Mouse (Mus musculus) skeletal muscle tissue, adult 2 months (tissue): ENCODE results near the gene Scube3.

Source experiments
- DNase-seq: peaks from one replicate; pipeline ENCODE4 v3.0.0-alpha.2; 2012; ENCODE audit warnings: low read depth, low spot score

The Scube3 gene

DNA sequence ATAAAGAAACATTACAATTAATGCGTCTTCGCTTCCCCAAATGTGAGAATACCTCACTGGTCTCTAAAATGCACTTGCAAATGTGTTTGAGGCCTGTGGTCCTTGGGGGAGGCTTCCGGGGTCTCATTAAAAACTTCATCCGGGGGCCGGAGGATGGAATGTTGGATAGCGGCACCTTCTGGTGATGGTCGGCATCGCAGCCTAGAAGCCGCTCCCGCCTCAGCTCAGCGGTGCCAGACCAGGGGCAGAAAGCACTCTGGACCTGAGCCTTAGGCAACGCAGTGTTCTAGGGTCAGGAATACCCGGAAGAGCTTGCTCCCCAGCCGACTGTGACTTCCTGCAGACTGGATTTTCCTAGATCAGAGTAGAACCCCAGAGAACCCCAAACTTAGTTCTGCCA is 8.7 kb upstream of the Scube3 start:
- DNase-seq = peak; percentile 7

GRCm38 (mm10) chr17:28135496-28135895 is 6.4 kb upstream of the Scube3 start:
- DNase-seq = no peak

DNA sequence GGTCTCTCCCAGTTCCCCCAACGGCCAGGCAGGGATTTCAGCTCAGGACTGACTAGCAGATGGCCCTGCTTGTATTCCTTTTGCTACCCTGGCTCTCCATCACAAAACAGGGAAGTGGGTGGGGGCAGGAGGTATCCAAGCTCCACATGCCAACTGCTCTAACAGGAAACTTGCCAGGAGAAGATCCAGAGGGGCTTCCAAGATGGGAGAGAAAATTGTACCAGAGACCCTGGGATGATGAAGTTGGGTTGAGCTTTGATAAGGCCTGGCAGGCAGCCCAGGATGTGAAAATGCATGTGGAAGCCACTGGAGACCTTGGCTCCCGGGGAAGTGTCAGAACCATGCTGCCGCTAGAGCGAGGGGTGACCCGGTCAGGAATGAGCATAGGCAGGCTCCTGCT is 5.7 kb upstream of the Scube3 start:
- DNase-seq = no peak

DNA sequence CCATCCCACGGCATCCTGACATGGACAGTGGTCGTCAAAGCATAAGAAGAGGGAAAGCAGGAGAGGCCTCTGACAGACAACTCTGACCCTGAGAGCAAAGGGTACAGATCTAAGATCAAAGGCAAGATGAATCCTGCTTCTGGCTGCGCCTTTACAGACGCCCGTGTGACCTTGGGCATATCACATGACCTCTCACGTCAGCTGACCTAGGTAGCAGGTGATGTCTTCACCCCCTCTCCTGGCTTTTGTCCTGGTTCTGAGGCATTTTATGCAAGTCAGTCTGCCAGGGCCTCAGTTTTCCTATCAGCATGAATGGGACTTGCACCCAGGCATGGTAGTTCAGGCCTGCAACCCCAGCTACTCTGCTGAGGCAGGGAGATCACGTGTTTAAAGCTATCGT is 3.9 kb upstream of the Scube3 start:
- DNase-seq = no peak

GRCm38 (mm10) chr17:28138685-28139084 is 3.3 kb upstream of the Scube3 start:
- no peak for DNase-seq

GRCm38 (mm10) chr17:28140431-28141204 is 1.3 kb upstream of the Scube3 start:
- no peak for DNase-seq

DNA sequence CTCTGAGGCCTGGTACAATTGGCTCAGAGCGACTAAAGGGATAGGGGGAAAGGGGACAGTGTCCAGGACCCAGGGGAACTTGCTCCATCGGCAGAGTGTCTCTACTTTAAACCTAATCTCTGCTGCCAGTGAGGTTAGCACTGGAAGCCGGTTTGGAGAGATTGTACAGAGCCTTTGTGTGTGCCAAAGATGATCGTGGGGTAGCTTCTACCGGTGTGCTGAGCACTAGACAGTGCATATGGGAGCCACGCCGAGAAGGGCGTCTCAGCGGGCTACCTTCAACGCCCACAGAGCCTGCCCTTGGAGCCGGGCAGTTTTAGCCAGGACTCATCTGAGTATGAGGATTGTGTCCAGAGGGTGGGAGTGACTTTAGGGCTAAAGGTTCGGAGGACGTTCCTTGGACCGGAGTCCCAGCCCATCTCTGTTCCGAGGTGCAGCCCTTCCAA is 713 bp upstream of the Scube3 start:
- DNase-seq = no peak

DNA sequence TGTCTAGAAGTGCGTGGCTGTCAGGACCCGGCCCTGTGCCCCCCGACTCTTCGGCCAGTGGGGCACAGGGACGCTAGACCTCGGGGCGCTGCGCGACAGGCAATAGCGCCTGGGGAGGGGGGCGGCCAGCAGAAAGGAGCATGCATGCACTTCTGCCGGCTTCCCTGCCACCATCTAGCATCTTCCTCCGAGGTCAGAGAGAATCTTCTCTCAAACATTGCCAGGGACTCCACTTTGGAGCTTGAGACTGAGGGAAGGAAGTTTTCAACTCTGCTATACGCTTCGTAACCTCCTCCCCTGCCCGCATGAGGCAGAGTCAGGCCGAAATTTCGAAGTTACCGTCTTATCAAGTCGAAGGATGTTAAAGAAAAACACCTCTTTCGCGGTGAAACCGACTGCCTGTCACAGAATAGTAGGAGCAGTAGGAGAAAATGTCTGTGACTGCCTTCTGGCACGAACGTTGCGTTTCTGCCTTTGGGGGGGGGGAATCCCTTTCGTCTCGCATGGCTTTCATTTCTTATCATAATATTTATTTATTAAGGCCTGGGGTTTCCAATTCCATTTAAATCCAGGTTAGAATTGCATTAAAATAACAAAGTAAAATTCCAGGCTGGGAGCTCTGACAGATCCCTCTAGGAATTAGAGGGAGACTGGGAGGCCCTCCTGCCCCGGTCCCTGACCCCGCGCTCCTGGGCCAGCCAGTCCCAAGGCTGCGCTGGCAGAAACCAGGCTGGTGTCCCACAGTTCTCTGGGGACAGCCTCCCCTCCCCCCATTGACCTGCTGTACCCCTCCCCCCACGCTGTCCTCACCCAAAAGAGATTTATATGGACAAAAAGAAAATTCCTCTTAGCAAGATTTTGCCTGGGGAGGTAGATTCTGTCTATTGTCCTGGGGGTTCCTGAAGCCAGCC is 1.0 kb downstream of the Scube3 start:
- DNase-seq = no peak

DNA sequence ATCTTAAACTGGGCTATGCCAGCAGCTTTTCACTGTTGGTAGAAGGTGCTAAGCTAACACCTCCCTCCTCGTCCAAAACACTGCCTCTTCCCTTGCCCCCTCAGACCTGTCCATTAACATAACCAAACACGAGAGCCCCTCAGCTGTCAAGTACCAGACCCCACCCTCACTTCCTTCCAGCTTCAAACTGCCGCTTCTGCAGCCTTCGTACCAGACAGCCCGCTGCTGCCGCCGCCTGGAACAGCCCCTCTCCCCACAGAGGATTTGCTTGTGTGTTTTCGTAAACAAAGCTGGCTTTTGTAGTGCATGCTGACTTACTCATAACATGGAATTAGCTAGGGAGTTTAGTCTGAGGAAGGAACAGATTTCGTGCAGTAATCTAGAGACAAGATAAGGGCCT is 1.8 kb downstream of the Scube3 start:
- no peak for DNase-seq

DNA sequence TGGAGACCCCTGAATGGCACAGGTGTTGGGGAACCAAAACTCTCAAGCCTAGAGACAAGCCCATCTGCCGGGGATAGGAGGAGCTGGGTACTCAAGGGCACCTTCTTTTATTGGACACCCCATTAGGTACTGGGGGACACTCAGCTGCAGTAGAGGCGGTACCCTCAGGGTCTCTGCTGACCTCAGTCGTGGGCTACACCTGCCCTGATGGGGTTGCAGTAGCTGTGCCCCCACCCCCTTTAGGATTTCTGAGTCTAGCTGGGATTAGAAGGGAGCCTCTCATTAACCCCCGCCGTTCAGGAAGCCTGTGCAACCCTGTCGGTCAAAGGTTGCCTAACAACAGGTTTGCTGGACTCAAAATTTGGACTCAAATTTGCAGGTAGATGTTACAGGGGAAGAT is 2.3 kb downstream of the Scube3 start:
- DNase-seq = no peak

DNA sequence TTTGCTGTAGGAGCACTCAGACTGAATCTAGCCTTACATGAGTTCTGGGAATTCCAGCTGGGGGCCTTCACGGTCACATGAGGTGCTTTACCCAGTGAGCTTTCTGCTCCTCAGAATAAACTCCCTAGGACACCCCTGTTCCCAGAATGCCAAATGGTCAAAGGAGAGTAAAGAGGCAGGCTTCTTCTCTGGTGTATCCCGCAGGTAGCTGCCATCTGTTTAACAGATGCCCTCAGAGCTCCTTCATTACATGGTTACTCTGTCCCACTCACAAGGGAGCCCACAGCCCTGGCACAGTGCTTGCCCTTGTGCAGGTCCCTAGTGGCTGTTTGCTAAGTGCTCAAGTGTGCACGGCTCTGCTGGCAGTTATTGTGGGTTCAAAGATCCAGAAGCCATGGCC is 6.3 kb downstream of the Scube3 start:
- DNase-seq = no peak

DNA sequence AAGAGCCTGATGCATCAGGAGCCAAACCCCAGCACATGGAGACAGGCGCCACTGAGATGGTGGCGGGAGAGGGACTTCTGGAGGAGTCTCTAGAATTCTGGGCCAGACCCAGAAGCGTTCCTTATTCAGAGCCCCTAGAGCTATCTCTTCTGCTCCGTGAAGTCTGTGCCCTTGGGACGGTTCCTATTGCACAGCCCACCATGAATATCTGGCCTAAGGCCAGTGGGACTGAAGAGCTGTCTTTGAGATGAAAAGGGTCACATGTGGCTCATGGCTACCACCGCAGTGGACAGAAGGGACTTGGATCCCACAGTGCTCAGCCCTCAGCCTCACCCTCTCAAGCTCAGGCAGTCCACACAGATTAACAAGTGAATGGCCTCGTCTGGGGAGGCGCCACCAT is 7.8 kb downstream of the Scube3 start:
- DNase-seq = no peak

- no peak for DNase-seq
Measured at GRCm38 (mm10) chr17:28150456-28150855, 8.5 kb downstream of the Scube3 start.

DNA sequence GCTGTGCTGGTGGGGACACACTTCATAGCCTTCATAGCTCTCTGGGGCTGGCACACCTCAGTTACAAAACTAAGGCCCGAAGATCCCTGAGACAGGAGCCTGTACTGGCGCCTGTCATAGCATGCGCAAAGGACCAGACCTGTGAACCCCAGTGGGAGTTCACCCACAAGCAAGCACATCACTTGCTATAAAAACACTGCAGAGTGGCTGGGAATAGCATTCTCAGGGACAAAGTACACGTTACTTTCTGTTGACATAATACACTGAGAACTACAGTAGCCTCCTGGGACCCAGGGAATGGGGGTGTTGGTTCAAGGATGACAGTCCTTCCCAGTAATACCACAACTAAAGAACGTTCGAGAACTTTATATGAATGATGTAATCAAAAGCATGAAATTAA is 11.2 kb downstream of the Scube3 start:
- no peak for DNase-seq

- DNase-seq = no peak
Measured at GRCm38 (mm10) chr17:28154970-28155369, 13.0 kb downstream of the Scube3 start.

DNA sequence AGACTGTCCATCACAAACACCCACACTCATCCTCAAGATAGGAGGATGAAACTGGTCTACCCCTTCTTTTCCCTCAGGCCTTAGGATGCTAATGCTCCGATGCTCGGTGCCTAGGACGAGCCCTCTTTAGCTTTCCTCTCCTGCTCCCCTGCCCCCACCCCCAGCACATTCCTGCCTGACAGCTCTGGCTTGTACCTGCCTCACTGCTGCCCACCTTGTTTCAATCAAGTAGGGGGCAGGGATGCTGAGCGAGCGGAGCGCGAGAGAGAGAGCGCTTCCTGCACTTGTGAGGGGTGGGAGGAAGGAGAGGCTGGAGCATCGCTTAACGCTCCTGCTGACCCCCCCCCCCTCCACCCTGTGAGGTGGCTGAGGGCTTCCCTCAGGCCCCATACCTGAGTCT is 18.4 kb downstream of the Scube3 start:
- DNase-seq = no peak

GRCm38 (mm10) chr17:28161310-28161881 is 19.5 kb downstream of the Scube3 start:
- no peak for DNase-seq

- DNase-seq = peak; percentile 68
Measured at GRCm38 (mm10) chr17:28163666-28164065, 21.7 kb downstream of the Scube3 start.

GRCm38 (mm10) chr17:28170460-28171305 is 28.7 kb downstream of the Scube3 start:
- DNase-seq = no peak

DNA sequence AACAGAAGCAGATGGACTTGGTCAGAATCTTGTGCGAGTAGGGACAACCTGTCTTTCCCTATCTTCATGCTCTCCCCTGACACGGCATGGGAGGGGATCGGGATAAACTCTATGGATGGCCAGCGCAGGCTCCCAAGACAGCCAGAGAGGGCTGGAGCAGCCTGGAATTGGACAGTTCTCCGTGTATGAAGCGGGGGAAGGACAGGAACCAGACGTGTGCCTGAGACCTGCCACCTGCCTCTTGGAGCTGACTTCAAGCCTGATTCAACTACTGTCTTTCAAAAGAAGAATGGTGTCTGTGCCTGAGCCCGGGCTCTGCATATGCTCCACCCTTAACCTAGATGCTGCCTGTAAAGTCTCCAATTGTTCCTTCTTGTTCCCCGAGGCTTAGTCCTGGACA is 30.7 kb downstream of the Scube3 start:
- DNase-seq = no peak

- DNase-seq = peak; percentile 91
Measured at GRCm38 (mm10) chr17:28176775-28177539, 35.0 kb downstream of the Scube3 start, which contains the start of gene Zfp523. Gene Zfp523 (plus strand): TSS chr17:28177129.
